Mouse (Mus musculus): Measurements from ENCODE around the gene Lig3. TPM values are rescaled to one million over a fixed set of nuclear protein-coding genes. Genes with fewer than 3 reads are reported as not detected.

The Lig3 gene
- polyA plus RNA-seq (2011; ENCODE audit: insufficient read depth, insufficient read length, low read depth, missing spikeins) = 56.3 and 64.7 TPM in 2 replicates

- Histone ChIP-seq H3K27ac (ENCODE audit: insufficient read depth, low read length) (peak within 1 kb of the TSS; percentile 47), H3K9me3 (replicated peaks; ENCODE audit: control insufficient read depth, insufficient read depth, low read length, poor library complexity, severe bottlenecking) (no peaks in the 10 kb centered on the region), H3K27me3 (ENCODE audit: control insufficient read depth, insufficient read depth, low read length, poor library complexity, severe bottlenecking) (no peaks in the 10 kb centered on the region), H3K4me3 (ENCODE audit: low read depth, low read length) (peak within 1 kb of the TSS; percentile 90), H3K4me1 (ENCODE audit: control insufficient read depth, insufficient read depth, low read length) (peaks cover 5% of the 10 kb centered on the region), H3K9ac (ENCODE audit: low read depth, poor library complexity, severe bottlenecking) (peak within 1 kb of the TSS; percentile 98), H3K36me3 (ENCODE audit: control insufficient read depth, insufficient read depth, low read length, poor library complexity, severe bottlenecking) (peaks cover 28% of the 10 kb centered on the region)
- TF ChIP-seq CTCF (IDR thresholded peaks at IDR 0.05; ENCODE audit: low read depth, low read length) = no peak
- TF ChIP-seq POLR2A (IDR thresholded peaks at IDR 0.05; ENCODE audit: insufficient read depth, low read length) = no peak
These were observed at the start of gene Lig3 for GRCm38 (mm10) chr11:82780983-82781903. Lig3 (plus strand) TSS chr11:82781108.

DNA sequence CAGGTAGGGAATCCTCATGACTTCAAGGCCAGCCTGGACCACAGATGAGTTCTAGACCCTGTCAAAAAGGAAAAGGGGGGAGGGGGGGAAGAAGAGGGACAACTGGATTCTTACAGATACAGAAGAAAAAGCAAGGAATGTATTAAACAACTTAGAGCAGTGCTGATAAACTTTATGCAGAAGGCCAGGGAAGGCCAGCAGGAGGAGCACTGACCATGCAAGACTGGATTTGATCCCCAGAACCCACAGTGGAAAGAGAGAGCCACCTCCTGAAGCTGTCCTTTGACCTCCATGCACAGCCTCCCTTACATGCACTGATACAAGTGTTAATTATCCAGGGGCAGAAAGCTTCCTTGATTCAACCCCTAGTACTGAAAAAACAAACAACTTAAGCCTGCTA is 46.7 kb upstream of the Lig3 start:
- H3K4me3 ChIP-seq (ENCODE audit: low read depth, low read length) = no peak overlapping the region
- H3K36me3 ChIP-seq (ENCODE audit: control insufficient read depth, insufficient read depth, low read length, poor library complexity, severe bottlenecking) = no peaks in the 10 kb centered on the region
- H3K27ac ChIP-seq (ENCODE audit: insufficient read depth, low read length) = no peak overlapping the region
- no peak overlapping the region for H3K9ac ChIP-seq (ENCODE audit: low read depth, poor library complexity, severe bottlenecking)
- no peak for TF ChIP-seq EP300 (IDR thresholded peaks at IDR 0.05; ENCODE audit: insufficient read depth, low read depth, low read length)
- TF ChIP-seq POLR2A (IDR thresholded peaks at IDR 0.05; ENCODE audit: insufficient read depth, low read length) = no peak
- peak; percentile 2 for TF ChIP-seq CTCF (IDR thresholded peaks at IDR 0.05; ENCODE audit: low read depth, low read length)
- H3K27me3 ChIP-seq (ENCODE audit: control insufficient read depth, insufficient read depth, low read length, poor library complexity, severe bottlenecking) = no peaks in the 10 kb centered on the region
- no peaks in the 10 kb centered on the region for H3K4me1 ChIP-seq (ENCODE audit: control insufficient read depth, insufficient read depth, low read length)
- H3K9me3 ChIP-seq (replicated peaks; ENCODE audit: control insufficient read depth, insufficient read depth, low read length, poor library complexity, severe bottlenecking) = no peaks in the 10 kb centered on the region

DNA sequence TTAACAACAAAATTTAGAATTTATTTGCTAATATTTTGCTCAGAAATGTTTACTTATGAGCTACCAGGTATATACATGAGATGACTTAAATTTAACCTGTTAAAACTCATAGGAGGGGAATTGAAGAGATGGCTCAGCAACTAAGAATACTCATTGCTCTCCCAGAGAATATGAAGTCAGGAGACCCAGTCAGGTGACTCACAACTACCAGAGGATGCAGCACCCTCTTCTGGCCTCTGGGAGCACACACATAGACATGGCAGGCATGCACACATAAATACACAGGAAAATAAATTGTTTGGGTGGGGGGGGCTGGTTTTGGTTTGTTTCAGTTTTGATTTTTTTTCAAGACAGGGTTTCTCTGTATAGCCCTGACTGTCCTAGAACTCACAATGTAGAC is 41.9 kb upstream of the Lig3 start:
- H3K9ac ChIP-seq (ENCODE audit: low read depth, poor library complexity, severe bottlenecking) = no peak overlapping the region
- H3K9me3 ChIP-seq (replicated peaks; ENCODE audit: control insufficient read depth, insufficient read depth, low read length, poor library complexity, severe bottlenecking) = no peaks in the 10 kb centered on the region
- no peak overlapping the region for H3K4me3 ChIP-seq (ENCODE audit: low read depth, low read length)
- no peaks in the 10 kb centered on the region for H3K27me3 ChIP-seq (ENCODE audit: control insufficient read depth, insufficient read depth, low read length, poor library complexity, severe bottlenecking)
- TF ChIP-seq CTCF (IDR thresholded peaks at IDR 0.05; ENCODE audit: low read depth, low read length) = no peak
- no peaks in the 10 kb centered on the region for H3K36me3 ChIP-seq (ENCODE audit: control insufficient read depth, insufficient read depth, low read length, poor library complexity, severe bottlenecking)
- no peak overlapping the region for H3K27ac ChIP-seq (ENCODE audit: insufficient read depth, low read length)
- H3K4me1 ChIP-seq (ENCODE audit: control insufficient read depth, insufficient read depth, low read length) = no peaks in the 10 kb centered on the region

DNA sequence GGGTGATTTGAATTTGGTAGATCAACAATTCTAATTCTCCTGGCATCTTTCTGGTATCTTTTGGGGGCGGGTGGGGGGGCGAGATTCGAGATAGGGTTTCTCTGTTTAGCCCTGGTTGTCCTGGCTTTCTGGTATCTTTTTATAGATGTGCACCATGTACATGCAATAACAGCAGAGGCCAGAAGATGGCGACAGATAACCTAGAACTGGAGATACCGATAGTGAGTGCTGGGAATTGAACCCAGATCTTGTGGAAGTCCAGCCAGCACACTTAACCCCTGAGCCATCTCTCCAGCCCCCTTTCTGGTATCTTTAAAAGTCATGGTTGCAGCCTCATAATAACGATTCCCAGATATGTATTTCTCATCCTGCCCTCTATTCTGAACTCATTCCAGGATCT is 34.8 kb upstream of the Lig3 start:
- Histone ChIP-seq H3K4me1 (ENCODE audit: control insufficient read depth, insufficient read depth, low read length) (peaks cover 1% of the 10 kb centered on the region), H3K4me3 (ENCODE audit: low read depth, low read length) (no peak overlapping the region), H3K9me3 (replicated peaks; ENCODE audit: control insufficient read depth, insufficient read depth, low read length, poor library complexity, severe bottlenecking) (no peaks in the 10 kb centered on the region), H3K9ac (ENCODE audit: low read depth, poor library complexity, severe bottlenecking) (no peak overlapping the region), H3K27me3 (ENCODE audit: control insufficient read depth, insufficient read depth, low read length, poor library complexity, severe bottlenecking) (no peaks in the 10 kb centered on the region), H3K27ac (ENCODE audit: insufficient read depth, low read length) (no peak overlapping the region), H3K36me3 (ENCODE audit: control insufficient read depth, insufficient read depth, low read length, poor library complexity, severe bottlenecking) (no peaks in the 10 kb centered on the region)
- TF ChIP-seq POLR2A (IDR thresholded peaks at IDR 0.05; ENCODE audit: insufficient read depth, low read length) = no peak
- peak; percentile 29 for TF ChIP-seq CTCF (IDR thresholded peaks at IDR 0.05; ENCODE audit: low read depth, low read length)

DNA sequence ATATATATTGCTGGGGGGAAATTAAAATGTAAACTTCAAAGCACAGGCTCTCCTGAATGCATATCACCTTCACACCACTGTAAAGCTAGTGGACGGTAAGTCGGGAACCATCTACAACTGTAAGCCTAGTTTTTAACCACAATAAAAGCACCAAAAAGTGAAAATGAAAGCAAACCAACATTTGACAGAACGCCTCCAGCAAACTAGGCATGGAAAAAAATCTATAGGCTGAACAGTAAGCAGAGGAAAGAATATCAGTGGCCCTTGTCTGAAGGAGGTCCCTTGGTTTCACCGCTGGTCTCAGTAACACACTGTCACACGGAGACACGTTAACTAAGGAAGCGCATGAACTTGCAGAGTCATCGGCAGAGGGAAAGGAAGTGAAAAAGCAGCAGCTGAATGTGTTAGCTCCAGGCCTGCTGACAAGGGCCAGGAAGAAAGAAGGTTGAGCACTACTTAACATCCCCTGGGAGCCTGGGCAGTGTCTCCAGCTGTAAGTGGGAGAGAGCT is 34.0 kb upstream of the Lig3 start:
- no peak overlapping the region for H3K4me3 ChIP-seq (ENCODE audit: low read depth, low read length)
- H3K27ac ChIP-seq (ENCODE audit: insufficient read depth, low read length) = no peak overlapping the region
- no peak overlapping the region for H3K9ac ChIP-seq (ENCODE audit: low read depth, poor library complexity, severe bottlenecking)
- TF ChIP-seq POLR2A (IDR thresholded peaks at IDR 0.05; ENCODE audit: insufficient read depth, low read length) (no peak), EP300 (IDR thresholded peaks at IDR 0.05; ENCODE audit: insufficient read depth, low read depth, low read length) (no peak), CTCF (IDR thresholded peaks at IDR 0.05; ENCODE audit: low read depth, low read length) (no peak)
- H3K4me1 ChIP-seq (ENCODE audit: control insufficient read depth, insufficient read depth, low read length) = peaks cover 4% of the 10 kb centered on the region
- no peaks in the 10 kb centered on the region for H3K9me3 ChIP-seq (replicated peaks; ENCODE audit: control insufficient read depth, insufficient read depth, low read length, poor library complexity, severe bottlenecking)
- no peaks in the 10 kb centered on the region for H3K36me3 ChIP-seq (ENCODE audit: control insufficient read depth, insufficient read depth, low read length, poor library complexity, severe bottlenecking)
- H3K27me3 ChIP-seq (ENCODE audit: control insufficient read depth, insufficient read depth, low read length, poor library complexity, severe bottlenecking) = no peaks in the 10 kb centered on the region

Measured in ES-Bruce4 (cell line).